Mouse (Mus musculus): ENCODE results near the gene Rab4a. TPM values are rescaled to one million over a fixed set of nuclear protein-coding genes. Genes with fewer than 3 reads are reported as not detected.

Rab4a gene
- total RNA-seq, 2 experiments from 2014 or later, result 19.6 to 21.3 TPM

- DNase-seq, result no peak
Measured at GRCm38 (mm10) chr8:123847546-123847945, 41.8 kb downstream of the Rab4a start.

DNA sequence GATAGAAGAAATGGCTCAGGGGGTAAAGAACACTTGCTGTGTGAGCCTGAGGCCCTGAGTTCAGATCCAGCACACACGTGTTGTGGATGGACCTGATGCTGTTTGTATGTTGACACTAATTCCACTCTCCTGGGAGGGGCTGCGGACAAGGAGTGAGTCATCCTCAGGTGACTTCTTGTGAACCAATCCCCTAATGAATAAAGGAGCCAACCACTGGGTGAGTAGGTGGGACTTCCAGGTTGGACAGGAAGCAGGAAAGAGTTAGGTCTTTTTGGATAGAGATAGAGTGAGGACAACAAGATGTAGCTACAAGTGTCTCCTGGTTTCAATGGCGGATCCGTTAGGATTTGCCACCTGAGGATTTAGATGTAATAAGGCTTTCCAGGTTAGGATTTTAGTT lies 43.6 kb downstream of the Rab4a start:
- DNase-seq, result no peak

GRCm38 (mm10) chr8:123851590-123851989 lies 45.8 kb downstream of the Rab4a start:
- DNase-seq, result no peak

DNA sequence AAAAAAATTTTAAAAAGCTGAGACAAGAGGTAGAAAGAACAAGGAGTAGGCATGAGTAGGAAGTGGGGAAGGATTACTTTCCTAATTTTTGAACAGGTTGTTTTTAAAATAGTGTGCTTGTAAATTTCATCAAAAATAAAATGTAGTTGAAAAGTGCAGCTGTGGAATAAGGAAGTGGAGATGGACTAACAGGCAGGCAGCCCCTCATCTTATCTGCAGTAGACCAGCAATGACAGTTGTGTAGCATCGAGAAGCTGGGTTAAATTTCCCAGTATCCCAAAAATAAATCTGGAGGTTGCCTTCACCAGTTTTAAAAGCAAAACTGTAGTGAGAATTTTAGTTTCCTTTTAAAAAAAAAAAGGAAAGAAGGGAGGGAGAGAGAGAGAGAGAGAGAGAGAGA lies 48.5 kb downstream of the Rab4a start:
- DNase-seq, result no peak

- DNase-seq, result no peak
Measured at GRCm38 (mm10) chr8:123854733-123855475, 49.1 kb downstream of the Rab4a start.

DNA sequence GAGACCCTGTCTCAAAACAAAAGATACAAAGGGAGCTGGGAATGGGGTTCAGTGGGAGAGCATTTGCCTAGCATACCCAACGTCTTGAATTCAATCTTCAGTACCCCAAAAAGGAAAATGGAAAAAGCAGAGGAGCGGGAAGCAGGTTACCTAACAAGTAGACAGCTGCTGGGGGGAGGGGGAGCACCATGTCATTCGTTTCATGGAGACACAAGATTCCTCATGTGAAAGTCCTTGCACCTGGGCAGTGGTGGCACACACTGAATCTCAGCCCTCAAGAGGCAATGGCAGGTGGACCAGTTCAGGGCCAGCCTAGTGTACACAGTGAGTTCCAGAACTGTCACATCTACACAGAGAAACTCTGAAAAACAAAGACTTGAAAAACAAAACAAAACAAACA lies 51.6 kb downstream of the Rab4a start:
- no peak for DNase-seq

- DNase-seq, result no peak
Measured at GRCm38 (mm10) chr8:123858574-123858940, 52.8 kb downstream of the Rab4a start.

DNA sequence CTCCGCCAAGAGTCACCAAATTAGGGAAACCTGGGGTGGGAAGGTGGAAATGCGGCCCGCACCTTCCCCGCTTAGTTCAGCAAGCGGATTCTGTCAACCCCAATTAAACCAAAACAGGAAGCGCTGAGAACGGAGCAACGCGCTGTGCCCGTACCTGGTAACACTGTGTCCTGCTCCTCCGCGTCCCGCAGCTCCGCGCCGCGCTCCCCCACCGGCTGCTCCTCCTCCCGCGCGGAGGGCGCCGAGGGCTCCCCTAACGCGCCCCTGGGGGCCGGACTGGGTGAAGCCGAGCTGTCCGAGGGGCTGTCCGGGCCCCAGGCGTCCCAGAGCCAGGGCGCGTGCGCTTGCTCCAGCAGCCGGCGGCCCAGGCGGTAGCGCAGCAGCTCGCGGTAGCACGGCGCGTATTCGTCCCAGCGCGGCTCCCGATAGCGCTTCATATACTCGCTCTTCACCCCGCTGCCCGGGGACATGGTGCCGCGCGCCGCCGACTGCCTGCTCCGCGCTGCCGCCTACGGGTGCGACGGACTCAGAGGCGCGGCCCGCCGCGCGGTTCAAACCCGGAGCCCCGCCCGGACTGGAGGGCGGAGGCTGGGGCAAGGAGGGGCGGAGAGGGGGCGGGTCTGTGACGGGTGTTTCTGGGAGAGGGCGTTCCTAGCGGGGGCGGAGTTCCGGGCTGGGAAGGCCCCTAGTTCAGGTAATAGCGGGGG lies 53.3 kb downstream of the Rab4a start:
- peak; percentile 96 for DNase-seq

DNA sequence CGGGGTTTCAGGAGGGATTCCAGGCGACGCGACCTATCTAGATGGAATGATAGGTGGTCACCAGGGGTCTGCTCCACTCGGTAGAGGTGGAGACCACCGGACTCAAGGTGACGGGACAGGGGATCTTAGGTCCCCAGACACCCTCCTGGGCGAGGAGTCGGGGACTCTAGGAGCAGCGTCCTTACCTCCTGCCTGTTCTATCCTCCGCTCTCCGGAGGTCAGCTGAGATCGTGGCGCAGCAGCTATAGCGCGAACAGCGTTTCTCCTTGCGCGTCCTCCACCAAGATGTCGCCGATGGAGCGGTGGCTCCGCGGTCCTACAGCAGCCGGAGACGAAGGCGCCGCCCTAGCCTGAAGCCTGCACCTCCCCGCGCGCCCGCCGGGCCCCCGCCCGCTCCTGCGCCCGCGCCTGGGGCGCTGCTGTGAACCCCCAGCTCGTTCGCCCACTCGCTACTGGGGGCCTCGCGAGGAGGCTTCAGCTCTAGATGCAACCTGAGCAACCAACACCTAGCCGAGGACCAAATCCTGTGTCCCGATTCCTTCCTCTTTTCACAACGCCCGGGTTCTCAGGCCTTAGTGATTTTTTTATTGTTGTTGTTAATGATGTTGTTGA lies 54.0 kb downstream of the Rab4a start, which contains the start of gene Ccsap:
Ccsap (minus strand) TSS at position 562 of the 612 bp plus-strand sequence.
- peak; percentile 63 for DNase-seq

DNA sequence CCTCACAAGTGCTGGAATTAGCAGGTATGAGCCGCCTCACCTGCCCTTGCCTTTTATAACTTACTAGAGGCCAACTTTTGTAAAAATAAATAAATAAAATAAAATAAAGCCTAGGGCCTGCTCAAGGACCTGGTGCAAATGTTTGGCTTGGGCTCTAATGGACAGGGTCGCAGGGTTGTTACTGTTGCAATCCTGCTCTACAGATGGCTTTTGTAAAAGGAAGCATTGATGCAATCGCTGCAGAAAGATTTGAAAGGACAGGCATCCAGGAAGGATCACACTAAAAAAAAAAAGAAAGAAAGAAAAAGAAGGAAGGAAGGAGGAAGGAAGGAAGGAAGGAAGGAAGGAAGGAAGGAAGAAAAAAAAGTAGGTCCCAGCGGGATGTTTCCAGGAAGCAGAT lies 54.6 kb downstream of the Rab4a start:
- no peak for DNase-seq

DNA sequence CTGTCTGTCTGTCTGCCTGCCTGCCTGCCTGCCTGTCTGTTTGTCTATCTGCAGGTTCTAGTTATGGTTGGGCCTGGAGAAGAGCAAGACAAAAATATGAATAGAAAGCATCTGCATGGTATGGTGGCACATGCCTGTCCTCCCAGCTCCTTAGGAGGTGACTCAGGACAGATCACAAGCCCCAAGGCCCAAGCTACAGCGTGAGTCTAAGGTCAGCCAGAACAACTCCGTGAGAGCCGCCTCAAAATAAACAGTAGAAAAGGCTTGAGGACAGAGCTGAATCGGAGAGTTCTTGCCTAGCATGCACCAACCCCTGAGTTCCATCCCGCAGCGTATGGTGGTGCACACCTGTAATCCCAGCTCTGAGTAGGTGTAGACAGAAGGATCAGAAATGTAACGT lies 60.0 kb downstream of the Rab4a start:
- no peak for DNase-seq

- no peak for DNase-seq
Measured at GRCm38 (mm10) chr8:123866971-123867370, 61.2 kb downstream of the Rab4a start.

DNA sequence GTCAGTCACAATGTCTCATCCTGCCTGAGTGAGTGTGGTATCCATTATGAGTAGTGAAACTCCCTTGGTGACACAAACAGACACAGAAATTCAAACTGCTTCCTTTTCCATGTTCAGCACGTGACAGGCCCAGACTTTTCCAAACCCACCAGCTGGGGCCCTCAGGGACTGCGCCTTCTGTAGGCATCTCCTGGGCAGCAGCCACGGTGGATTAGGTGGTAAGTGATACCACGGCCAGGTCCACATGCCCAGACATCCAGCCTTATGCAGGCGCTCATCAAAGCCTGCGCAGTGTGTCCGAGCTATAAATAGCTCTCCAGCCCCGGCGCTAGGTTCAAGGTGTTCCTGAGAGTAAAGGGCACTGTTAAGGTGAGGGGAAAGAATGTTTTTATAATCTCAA lies 66.3 kb downstream of the Rab4a start:
- DNase-seq, result no peak

GRCm38 (mm10) chr8:123873364-123873763 lies 67.6 kb downstream of the Rab4a start:
- no peak for DNase-seq

DNA sequence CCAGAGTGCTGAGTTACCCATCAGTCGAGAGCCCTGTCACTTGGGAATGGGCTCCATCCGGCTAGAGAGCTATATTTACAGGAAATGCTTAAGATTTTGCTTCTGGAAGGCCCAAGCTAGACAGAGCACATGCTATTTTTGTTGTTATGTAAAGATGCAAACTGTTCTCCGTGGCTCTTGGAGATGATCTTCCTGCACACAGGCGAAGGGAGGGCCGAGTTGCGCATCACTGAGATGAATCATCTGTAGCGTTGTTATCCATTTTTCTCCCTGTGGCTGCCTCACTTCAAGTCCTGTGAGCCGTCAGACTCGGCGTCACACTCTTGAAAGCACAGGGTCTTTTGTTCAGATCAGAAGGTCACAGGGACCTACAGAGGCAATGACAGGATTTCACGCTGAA lies 68.5 kb downstream of the Rab4a start:
- DNase-seq, result no peak

- DNase-seq, result no peak
Measured at GRCm38 (mm10) chr8:123877865-123878264, 72.1 kb downstream of the Rab4a start.

GRCm38 (mm10) chr8:123880271-123880670 lies 74.5 kb downstream of the Rab4a start:
- no peak for DNase-seq

GRCm38 (mm10) chr8:123880821-123881350 lies 75.1 kb downstream of the Rab4a start:
- no peak for DNase-seq

GRCm38 (mm10) chr8:123882412-123882811 lies 76.6 kb downstream of the Rab4a start:
- DNase-seq, result no peak

DNA sequence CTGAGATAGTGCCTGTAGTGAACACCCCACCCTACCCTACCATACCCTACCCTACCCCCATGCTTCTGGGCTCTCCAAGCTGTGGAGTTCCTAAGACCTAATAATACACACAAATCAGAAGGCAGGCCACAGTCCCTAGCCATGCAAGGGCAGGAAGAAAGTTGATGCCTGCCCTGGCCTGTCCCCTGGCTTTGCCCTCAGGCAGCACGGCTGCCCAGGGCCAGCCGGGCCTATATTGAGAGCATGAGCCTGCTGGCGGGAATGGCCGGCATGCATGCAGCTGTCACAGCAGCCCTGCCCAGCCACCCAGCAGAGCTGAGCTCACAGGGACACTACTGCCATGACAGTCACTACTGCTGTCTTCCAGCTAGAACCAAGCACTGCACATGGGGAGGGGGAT lies 77.3 kb downstream of the Rab4a start:
- DNase-seq, result no peak
